Mouse (Mus musculus) liver, adult 2 months (tissue): ENCODE measurements at regions not wholly inside any gene's neighbourhood (a gene's known extent, or its start where the extent isn't known, plus 50 kb on each side); places are given as distances from the start of the nearest gene placed in this dataset.

Experiments
- CTCF ChIP-seq: fragments of 200-500 bp; IDR thresholded peaks from 2 replicates; pipeline ENCODE4 v1.5.1; 2011; ENCODE audit warnings: low read depth, low read length, control low read depth
- POLR2A ChIP-seq: fragments of 200-500 bp; IDR thresholded peaks from 2 replicates; pipeline ENCODE4 v1.6.1; 2011; ENCODE audit warnings: low read length, control low read depth; ENCODE audit not compliant: insufficient read depth; ENCODE audit errors: extremely low read depth

DNA sequence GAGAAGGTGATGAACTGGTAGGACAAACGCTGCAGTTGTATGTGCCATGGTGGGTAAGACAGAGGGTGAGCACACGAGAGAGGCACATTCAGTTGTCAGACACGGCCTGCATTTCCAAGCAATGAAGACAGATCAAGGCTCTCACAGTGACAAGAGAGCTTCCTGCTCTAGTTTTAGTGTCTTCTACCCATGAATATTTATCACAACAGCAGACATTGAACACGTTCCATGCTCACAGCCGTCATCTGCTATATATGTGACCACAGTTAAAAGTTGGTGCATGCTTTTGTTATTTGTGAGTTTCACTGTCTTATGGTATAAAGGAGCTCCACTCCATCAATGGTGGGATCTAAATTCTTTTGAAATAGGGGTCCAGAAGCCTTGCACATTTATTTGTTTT lies 76.9 kb upstream of the Gk2 start:
- TF ChIP-seq POLR2A (no peak), CTCF (no peak)
